Mouse (Mus musculus): Measurements from ENCODE around the gene Rbm33. TPM values are rescaled to one million over a fixed set of nuclear protein-coding genes. Genes with fewer than 3 reads are reported as not detected.

The Rbm33 gene
- polyA plus RNA-seq, 1 experiment from 2014 or later = 31.4 TPM

DNA sequence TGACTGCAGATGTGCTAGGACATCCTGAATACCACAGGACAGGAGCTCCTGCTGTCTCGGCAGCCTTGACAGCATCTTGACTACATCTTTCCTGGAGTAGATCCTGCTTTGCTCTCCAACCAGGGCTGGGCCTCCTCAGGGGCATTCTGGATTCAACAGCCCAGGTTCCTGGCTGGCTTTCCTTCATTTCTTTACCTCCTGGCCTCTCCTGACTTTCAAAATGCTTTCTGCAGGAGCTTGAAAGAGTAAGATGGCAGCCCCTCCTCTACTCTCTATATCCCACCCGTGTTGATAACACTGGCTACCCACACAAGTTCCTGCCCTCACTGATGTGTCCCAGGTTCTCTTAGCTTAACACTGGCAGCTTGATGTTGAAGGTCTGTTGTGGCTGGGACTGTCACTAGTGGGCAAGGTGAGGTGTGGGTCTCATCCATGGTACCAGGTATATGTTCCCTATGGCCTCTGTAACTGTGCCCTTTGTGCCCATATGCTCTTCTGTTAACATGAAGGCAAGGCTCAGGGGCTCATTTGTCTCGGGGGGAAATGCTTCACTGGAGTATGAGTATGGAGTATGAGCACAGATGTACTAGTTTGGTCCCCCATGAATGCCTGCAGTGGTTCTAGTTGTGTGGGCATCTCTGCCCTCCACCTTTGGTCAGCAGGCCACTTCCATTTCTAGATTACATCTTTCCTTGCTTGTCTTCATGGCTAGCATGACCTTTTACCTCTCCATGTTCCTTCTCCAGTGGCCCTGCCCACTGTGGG lies 133.4 kb downstream of the Rbm33 start:
- Histone ChIP-seq H3K27me3 (ENCODE audit: control insufficient read depth, insufficient read depth, low read length) (no peaks in the 10 kb centered on the region; the same call in 1 of the 2 replicates), H3K4me3 (replicated peaks; ENCODE audit: low read depth, low read length) (no peak overlapping the region), H3K9ac (replicated peaks; ENCODE audit: low read length) (no peak overlapping the region), H3K4me1 (ENCODE audit: control insufficient read depth, insufficient read depth, low read length) (no peaks in the 10 kb centered on the region), H3K36me3 (ENCODE audit: control insufficient read depth, insufficient read depth, low read length) (no peaks in the 10 kb centered on the region), H3K9me3 (ENCODE audit: control insufficient read depth, low read length) (no peaks in the 10 kb centered on the region), H3K4me2 (ENCODE audit: low read length) (no peak overlapping the region), H3K27ac (replicated peaks; ENCODE audit: low read depth, low read length) (no peak overlapping the region)
- WGBS = 61% methylated on average over 3 of the region's 3 CpGs
- ATAC-seq (ENCODE audit: low FRiP score, low TSS enrichment) = no peak
- no peak for DNase-seq

DNA sequence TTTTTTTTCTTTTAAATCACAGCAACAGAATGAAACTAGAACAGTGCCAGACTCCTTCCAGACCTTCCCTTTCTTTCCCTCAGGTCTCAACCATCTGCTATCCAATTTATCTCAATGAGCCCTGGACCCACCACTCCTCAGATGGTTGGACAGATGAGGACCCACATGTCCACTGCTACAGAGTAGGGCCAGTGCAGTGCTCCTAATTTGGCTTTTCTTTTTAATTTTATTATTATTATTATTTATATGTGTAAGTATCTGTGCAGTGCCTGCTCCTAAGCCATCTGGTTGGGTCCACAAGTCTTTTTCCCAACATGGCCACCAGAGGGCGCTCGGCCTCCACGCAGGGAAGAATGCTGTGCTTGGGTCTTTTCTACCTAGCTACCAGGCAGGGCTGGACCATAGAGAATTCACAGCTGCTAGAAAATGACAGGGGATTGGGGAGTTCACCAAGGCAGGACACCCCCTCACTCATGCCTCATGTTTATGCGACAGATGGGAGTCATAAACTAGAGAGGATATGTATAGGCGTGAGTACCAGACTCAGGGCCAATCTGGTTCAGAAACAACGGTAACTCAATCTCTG lies 134.2 kb downstream of the Rbm33 start:
- Histone ChIP-seq H3K4me2 (ENCODE audit: low read length) (no peak overlapping the region), H3K9me3 (ENCODE audit: control insufficient read depth, low read length) (no peaks in the 10 kb centered on the region), H3K27ac (replicated peaks; ENCODE audit: low read depth, low read length) (no peak overlapping the region), H3K4me3 (replicated peaks; ENCODE audit: low read depth, low read length) (no peak overlapping the region), H3K36me3 (ENCODE audit: control insufficient read depth, insufficient read depth, low read length) (no peaks in the 10 kb centered on the region), H3K27me3 (ENCODE audit: control insufficient read depth, insufficient read depth, low read length) (peaks cover 8% of the 10 kb centered on the region), H3K4me1 (ENCODE audit: control insufficient read depth, insufficient read depth, low read length) (no peaks in the 10 kb centered on the region), H3K9ac (replicated peaks; ENCODE audit: low read length) (no peak overlapping the region)
- ATAC-seq (ENCODE audit: low FRiP score, low TSS enrichment) = peak; percentile 74
- DNase-seq = peak; percentile 94
- 31% methylated on average over 6 of the region's 6 CpGs for WGBS

DNA sequence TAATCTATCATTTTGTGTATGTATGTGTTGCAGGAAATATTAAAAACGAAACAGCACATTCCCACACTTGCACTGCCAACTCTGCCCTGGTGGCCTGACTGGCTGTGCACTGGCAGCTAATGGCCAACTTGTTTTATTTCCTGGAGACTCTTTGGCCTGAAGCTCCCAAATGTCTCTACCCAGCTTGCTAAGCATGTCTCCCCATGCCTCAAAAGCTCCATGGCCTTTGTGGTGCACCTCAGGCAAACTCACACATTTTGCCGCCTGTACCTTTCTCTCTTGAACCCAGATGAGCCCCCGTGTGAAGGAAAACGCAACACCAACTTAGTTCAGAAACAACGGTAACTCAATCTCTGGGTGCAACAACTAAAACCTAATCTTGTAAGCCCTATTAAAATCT lies 136.2 kb downstream of the Rbm33 start:
- no peak for ATAC-seq (ENCODE audit: low FRiP score, low TSS enrichment)
- Histone ChIP-seq H3K36me3 (ENCODE audit: control insufficient read depth, insufficient read depth, low read length) (no peaks in the 10 kb centered on the region), H3K27me3 (ENCODE audit: control insufficient read depth, insufficient read depth, low read length) (peaks cover 25% of the 10 kb centered on the region), H3K27ac (replicated peaks; ENCODE audit: low read depth, low read length) (no peak overlapping the region), H3K4me2 (ENCODE audit: low read length) (no peak overlapping the region), H3K9ac (replicated peaks; ENCODE audit: low read length) (no peak overlapping the region), H3K4me1 (ENCODE audit: control insufficient read depth, insufficient read depth, low read length) (peaks cover 5% of the 10 kb centered on the region; the same call in 1 of the 2 replicates), H3K4me3 (replicated peaks; ENCODE audit: low read depth, low read length) (no peak overlapping the region), H3K9me3 (ENCODE audit: control insufficient read depth, low read length) (no peaks in the 10 kb centered on the region)
- no peak for DNase-seq
- 89% methylated on average over 5 of the region's 5 CpGs for WGBS

DNA sequence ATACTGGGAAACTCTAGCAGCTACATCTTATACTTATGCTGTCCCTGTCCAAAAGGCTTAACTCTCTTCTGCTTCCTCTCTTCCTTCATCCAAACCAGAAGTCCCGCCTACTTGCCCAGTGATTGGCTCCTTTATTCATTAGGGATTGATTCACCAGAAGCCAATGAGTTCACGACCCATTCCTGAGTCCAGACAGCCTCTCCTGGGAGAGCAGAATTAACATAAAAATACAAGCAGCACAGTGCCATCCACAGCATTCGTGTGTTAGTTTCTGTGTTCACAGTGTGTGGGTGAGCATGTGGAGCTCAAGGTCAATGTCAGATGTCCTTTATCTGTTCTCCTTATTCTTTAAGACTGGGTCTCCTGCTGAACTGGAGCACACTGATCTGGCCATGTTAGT lies 136.6 kb downstream of the Rbm33 start:
- peak; percentile 16 for DNase-seq
- Histone ChIP-seq H3K4me1 (ENCODE audit: control insufficient read depth, insufficient read depth, low read length) (peaks cover 7% of the 10 kb centered on the region; the same call in 1 of the 2 replicates), H3K27ac (replicated peaks; ENCODE audit: low read depth, low read length) (no peak overlapping the region), H3K4me2 (ENCODE audit: low read length) (no peak overlapping the region), H3K27me3 (ENCODE audit: control insufficient read depth, insufficient read depth, low read length) (peaks cover 29% of the 10 kb centered on the region), H3K9me3 (ENCODE audit: control insufficient read depth, low read length) (no peaks in the 10 kb centered on the region), H3K4me3 (replicated peaks; ENCODE audit: low read depth, low read length) (no peak overlapping the region), H3K36me3 (ENCODE audit: control insufficient read depth, insufficient read depth, low read length) (no peaks in the 10 kb centered on the region), H3K9ac (replicated peaks; ENCODE audit: low read length) (no peak overlapping the region)
- WGBS = 4% methylated on average over 3 of the region's 3 CpGs
- ATAC-seq (ENCODE audit: low FRiP score, low TSS enrichment) = no peak

DNA sequence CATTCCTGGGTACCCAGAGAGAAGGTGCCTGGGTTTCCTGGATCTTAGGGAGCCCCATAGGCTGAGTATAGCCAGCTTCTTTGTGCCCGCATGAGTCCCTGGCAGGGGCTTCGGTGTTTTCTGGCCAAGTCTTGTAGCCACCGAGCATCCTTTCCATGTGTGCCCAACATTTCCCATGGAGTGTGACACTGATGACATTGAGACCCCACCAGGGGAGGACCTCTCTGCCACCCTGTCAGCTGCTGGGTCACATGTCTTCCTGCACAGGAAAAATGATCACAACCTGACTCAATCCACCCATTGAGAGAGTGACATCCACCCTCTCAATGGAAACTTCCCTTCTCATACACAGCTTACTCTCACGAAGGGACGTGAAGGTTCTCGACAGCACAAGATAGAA lies 137.6 kb downstream of the Rbm33 start:
- no peak for DNase-seq
- 94% methylated on average over 6 of the region's 6 CpGs for WGBS
- peaks cover 7% of the 10 kb centered on the region; the same call in 1 of the 2 replicates for H3K4me1 ChIP-seq (ENCODE audit: control insufficient read depth, insufficient read depth, low read length)

DNA sequence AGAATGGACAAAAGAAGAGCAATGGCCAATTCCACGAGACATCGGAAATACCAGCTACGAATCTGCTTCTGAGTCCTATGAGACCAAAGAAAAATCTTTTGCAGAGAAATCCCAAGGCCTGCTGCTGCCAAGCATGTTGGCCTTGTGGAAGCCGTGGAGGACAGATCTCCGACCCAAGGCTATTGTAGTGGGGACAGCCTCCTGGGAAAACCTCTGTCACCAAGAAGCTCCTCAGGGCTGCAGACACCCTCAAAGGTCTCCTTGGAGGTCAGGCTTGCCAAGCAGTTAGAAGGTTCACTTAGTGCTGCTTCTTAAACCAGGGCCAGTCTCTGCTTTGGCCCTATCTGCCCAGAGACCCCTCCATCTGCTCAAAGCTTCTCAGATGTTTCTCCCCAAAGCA lies 138.8 kb downstream of the Rbm33 start:
- Histone ChIP-seq H3K27me3 (ENCODE audit: control insufficient read depth, insufficient read depth, low read length) (peaks cover 51% of the 10 kb centered on the region), H3K9me3 (ENCODE audit: control insufficient read depth, low read length) (no peaks in the 10 kb centered on the region), H3K36me3 (ENCODE audit: control insufficient read depth, insufficient read depth, low read length) (no peaks in the 10 kb centered on the region), H3K27ac (replicated peaks; ENCODE audit: low read depth, low read length) (no peak overlapping the region), H3K4me2 (ENCODE audit: low read length) (no peak overlapping the region), H3K9ac (replicated peaks; ENCODE audit: low read length) (no peak overlapping the region), H3K4me1 (ENCODE audit: control insufficient read depth, insufficient read depth, low read length) (peaks cover 16% of the 10 kb centered on the region; the same call in 1 of the 2 replicates), H3K4me3 (replicated peaks; ENCODE audit: low read depth, low read length) (no peak overlapping the region)
- WGBS = 88% methylated on average over 5 of the region's 5 CpGs
- no peak for ATAC-seq (ENCODE audit: low FRiP score, low TSS enrichment)
- DNase-seq = no peak

More for the DNA sequence above, 137.6 kb downstream of the Rbm33 start:
- H3K27ac ChIP-seq (replicated peaks; ENCODE audit: low read depth, low read length) = no peak overlapping the region
- no peak overlapping the region for H3K4me2 ChIP-seq (ENCODE audit: low read length)
- no peak for ATAC-seq (ENCODE audit: low FRiP score, low TSS enrichment)
- peaks cover 40% of the 10 kb centered on the region for H3K27me3 ChIP-seq (ENCODE audit: control insufficient read depth, insufficient read depth, low read length)
- H3K9me3 ChIP-seq (ENCODE audit: control insufficient read depth, low read length) = no peaks in the 10 kb centered on the region
- no peak overlapping the region for H3K4me3 ChIP-seq (replicated peaks; ENCODE audit: low read depth, low read length)
- H3K36me3 ChIP-seq (ENCODE audit: control insufficient read depth, insufficient read depth, low read length) = no peaks in the 10 kb centered on the region
- H3K9ac ChIP-seq (replicated peaks; ENCODE audit: low read length) = no peak overlapping the region

DNA sequence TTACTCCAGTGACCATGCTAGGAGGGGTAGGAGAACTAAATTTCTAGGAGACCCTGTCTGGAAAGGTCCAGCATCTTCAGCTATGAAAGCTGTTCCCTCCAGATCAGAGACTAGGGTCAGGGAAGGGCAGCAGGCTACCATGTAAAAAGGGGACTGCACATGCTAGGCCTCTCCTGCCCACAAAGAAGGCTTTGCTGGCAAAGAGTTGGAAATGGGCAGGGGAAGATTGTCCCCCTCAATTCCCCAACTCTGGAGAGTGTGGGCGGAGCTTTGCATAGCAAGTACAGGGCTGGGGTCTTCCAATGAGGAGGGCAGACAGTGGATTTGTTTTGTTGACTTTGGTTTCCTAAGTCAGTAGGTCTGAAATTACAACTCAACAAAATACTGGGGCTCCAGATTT lies 139.4 kb downstream of the Rbm33 start:
- H3K9me3 ChIP-seq (ENCODE audit: control insufficient read depth, low read length) = no peaks in the 10 kb centered on the region
- H3K4me1 ChIP-seq (ENCODE audit: control insufficient read depth, insufficient read depth, low read length) = peaks cover 16% of the 10 kb centered on the region; the same call in 1 of the 2 replicates
- H3K27ac ChIP-seq (replicated peaks; ENCODE audit: low read depth, low read length) = no peak overlapping the region
- no peak overlapping the region for H3K9ac ChIP-seq (replicated peaks; ENCODE audit: low read length)
- peaks cover 58% of the 10 kb centered on the region for H3K27me3 ChIP-seq (ENCODE audit: control insufficient read depth, insufficient read depth, low read length)
- no peaks in the 10 kb centered on the region for H3K36me3 ChIP-seq (ENCODE audit: control insufficient read depth, insufficient read depth, low read length)
- no peak for ATAC-seq (ENCODE audit: low FRiP score, low TSS enrichment)
- H3K4me2 ChIP-seq (ENCODE audit: low read length) = no peak overlapping the region
- no peak for DNase-seq
- WGBS = 53% methylated on average over 1 of the region's 1 CpGs
- H3K4me3 ChIP-seq (replicated peaks; ENCODE audit: low read depth, low read length) = no peak overlapping the region

DNA sequence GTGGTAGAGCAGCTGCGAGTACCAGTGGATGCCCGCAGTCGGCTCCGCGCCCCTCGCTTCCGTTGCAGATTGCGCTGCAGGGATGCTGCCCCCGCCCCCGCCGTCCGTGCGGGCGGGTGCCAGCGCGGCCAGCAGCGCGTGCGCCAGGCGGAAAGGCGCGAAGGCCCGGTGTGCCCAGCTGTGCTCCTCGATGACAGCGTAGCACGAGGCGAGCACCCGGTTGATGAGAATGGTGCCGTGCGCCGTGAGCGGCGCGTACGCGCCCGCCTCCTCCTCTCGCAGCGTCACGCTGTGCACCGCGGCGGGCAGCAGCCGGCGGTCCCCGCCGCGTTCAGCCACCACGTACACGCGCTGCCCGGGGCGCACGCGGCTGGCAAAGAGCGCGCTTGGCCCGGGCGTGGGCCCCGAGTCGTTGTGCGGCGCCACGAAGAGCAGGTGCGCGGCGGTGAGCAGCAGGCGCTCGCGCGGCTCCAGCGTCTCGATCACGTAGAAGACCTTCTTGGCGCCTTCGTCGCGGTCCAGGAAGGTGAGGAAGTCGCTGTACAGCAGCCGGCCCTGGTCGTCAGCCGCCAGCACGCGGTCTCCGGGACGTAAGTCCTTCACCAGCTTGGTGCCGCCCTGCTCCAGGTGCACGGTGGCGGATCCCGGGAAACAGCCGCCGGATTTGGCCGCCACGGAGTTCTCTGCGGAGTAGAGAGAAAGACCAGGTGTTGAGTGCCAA lies 141.2 kb downstream of the Rbm33 start:
- peak; percentile 35 for ATAC-seq (ENCODE audit: low FRiP score, low TSS enrichment)
- peak overlapping the region; percentile 72 for H3K4me2 ChIP-seq (ENCODE audit: low read length)
- H3K27me3 ChIP-seq (ENCODE audit: control insufficient read depth, insufficient read depth, low read length) = peaks cover 75% of the 10 kb centered on the region
- no peaks in the 10 kb centered on the region for H3K36me3 ChIP-seq (ENCODE audit: control insufficient read depth, insufficient read depth, low read length)
- peak overlapping the region; percentile 32; the same call in 1 of the 2 replicates for H3K27ac ChIP-seq (replicated peaks; ENCODE audit: low read depth, low read length)
- H3K4me3 ChIP-seq (replicated peaks; ENCODE audit: low read depth, low read length) = peak overlapping the region; percentile 40
- WGBS = under 1% methylated on average over 95 of the region's 95 CpGs
- peaks cover 19% of the 10 kb centered on the region; the same call in 1 of the 2 replicates for H3K4me1 ChIP-seq (ENCODE audit: control insufficient read depth, insufficient read depth, low read length)
- H3K9ac ChIP-seq (replicated peaks; ENCODE audit: low read length) = peak overlapping the region; percentile 29
- no peaks in the 10 kb centered on the region for H3K9me3 ChIP-seq (ENCODE audit: control insufficient read depth, low read length)
- peak; percentile 70 for DNase-seq
